Mouse (Mus musculus) bone marrow, adult 2 months (tissue): Measurements from ENCODE around the gene Rps15.

Experiments used
- CTCF ChIP-seq: fragments of 200-500 bp; IDR thresholded peaks from 2 replicates; pipeline ENCODE4 v1.5.1; 2011; ENCODE audit warnings: low read length, control low read depth; ENCODE audit not compliant: control insufficient read depth, insufficient read depth
- POLR2A ChIP-seq: fragments of 200-500 bp; IDR thresholded peaks from 2 replicates; pipeline ENCODE4 v1.6.1; 2011; ENCODE audit warnings: low read depth, mild to moderate bottlenecking, control low read depth, low read length, borderline replicate concordance; ENCODE audit not compliant: control insufficient read depth

DNA sequence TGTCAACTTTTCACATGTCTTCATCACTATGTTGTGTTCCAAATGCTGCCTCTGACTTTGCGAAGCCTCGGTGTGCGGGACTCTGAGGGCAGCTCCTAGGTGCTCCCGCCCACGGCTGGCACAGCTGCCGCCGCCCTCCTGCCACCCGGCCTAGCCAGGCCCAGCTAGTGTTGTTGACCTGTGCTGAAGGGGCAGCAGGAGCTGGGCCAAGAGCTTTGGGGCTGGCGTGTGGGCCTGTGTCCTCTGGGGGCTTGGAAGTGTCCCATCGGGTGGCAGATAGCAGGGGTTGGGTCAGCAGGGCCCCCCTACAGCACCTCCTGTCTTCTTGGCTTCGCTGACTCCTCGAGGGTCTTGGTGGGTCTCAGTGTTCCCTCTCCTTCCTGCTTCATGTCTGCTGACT, 13.0 kb upstream of the Rps15 start:
- no peak for TF ChIP-seq CTCF
- TF ChIP-seq POLR2A, result no peak
